Mouse (Mus musculus) bone marrow macrophage, adult 2 months (primary cell): ENCODE measurements around the gene Zfp292. TPM values are rescaled to one million over a fixed set of nuclear protein-coding genes. Genes with fewer than 3 reads are reported as not detected.

ENCODE experiments used
- H3K27ac ChIP-seq: 2 replicates; pipeline ENCODE4 v1.5.1; 2012; ENCODE audit warnings: low read depth, low read length; ENCODE audit not compliant: insufficient read depth
- H3K4me1 ChIP-seq: 2 replicates; pipeline ENCODE4 v1.6.1; 2012; ENCODE audit warnings: low read length; ENCODE audit not compliant: control insufficient read depth, insufficient read depth
- H3K4me3 ChIP-seq: 2 replicates; pipeline ENCODE4 v1.5.1; 2012; ENCODE audit warnings: mild to moderate bottlenecking, low read length, moderate library complexity; ENCODE audit not compliant: insufficient read depth
- CTCF ChIP-seq: IDR thresholded peaks from 2 replicates; pipeline ENCODE4 v1.5.1; 2012; ENCODE audit warnings: low read depth, mild to moderate bottlenecking, low read length, moderate library complexity
- POLR2A ChIP-seq: IDR thresholded peaks from 2 replicates; pipeline ENCODE4 v1.6.1; 2012; ENCODE audit warnings: mild to moderate bottlenecking, low read depth, low read length, borderline replicate concordance
- polyA plus RNA-seq: library from polyadenylated mRNA; stranded (reverse); fragments of >200 nt; gene quantifications from 2 replicates; pipeline ENCODE4 v1.2.4, GENCODE M21; 2012; ENCODE audit not compliant: missing spikeins, insufficient read depth, insufficient read length

Gene Zfp292
- polyA plus RNA-seq, 1 experiment, result 13.9 TPM

- TF ChIP-seq CTCF, result no peak
- no peak for TF ChIP-seq POLR2A
- no peak overlapping the region for H3K27ac ChIP-seq
- H3K4me1 ChIP-seq, result peaks cover 9% of the 10 kb centered on the region
- H3K4me3 ChIP-seq, result no peak overlapping the region
These were observed 23.3 kb downstream of the Zfp292 start for GRCm38 (mm10) chr4:34859416-34859815.

- H3K27ac ChIP-seq, result no peak overlapping the region
- H3K4me1 ChIP-seq, result peaks cover 9% of the 10 kb centered on the region
These were observed 23.9 kb downstream of the Zfp292 start for GRCm38 (mm10) chr4:34858903-34859302.

DNA sequence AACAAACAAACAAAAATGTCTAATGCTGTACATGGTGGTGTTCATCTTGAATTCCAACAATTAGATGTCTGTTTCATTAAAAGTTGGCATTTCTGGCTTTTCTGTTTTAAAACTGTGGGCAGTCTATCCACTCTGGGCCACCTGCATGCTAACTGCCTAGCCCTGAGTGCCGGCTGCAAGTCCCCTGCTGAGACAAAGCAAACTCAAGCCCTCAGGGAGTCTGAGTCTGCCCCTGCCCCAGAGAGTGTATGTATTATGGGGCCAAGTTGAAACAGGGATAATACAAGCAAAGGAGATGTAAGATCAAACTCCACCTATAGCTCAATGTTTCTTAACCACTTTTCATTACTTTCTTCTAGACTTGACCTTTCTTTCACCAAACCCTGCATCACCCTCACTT, 26.8 kb downstream of the Zfp292 start:
- no peak for TF ChIP-seq CTCF
- TF ChIP-seq POLR2A, result no peak
- no peak overlapping the region for H3K27ac ChIP-seq
- H3K4me3 ChIP-seq, result no peak overlapping the region
- peaks cover 6% of the 10 kb centered on the region for H3K4me1 ChIP-seq

More at GRCm38 (mm10) chr4:34858903-34859302, 23.9 kb downstream of the Zfp292 start:
- no peak overlapping the region for H3K4me3 ChIP-seq
- no peak for TF ChIP-seq CTCF

DNA sequence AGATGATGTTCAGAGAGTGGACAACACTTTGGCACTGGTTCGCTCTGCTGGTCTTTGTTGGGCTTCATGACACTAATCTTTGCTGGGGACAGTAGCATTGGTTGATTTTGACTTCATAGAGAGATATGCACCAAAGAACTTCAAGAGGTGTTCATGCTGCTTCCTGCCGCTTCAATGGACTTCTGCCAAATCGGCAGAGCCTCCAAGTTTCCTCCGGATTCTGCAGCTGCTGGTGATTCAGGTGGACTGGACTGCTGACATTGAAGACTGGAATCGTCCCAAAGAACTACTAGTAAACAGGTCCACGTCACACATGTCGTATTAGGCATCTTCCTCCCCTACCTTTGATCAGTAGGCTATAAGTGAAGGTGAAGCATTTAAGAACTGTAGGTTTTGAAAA, 30.7 kb downstream of the Zfp292 start:
- H3K4me1 ChIP-seq, result no peaks in the 10 kb centered on the region
- TF ChIP-seq POLR2A (no peak), CTCF (no peak)
- H3K4me3 ChIP-seq, result no peak overlapping the region
- no peak overlapping the region for H3K27ac ChIP-seq

- Histone ChIP-seq H3K4me3 (no peak overlapping the region), H3K4me1 (no peaks in the 10 kb centered on the region), H3K27ac (no peak overlapping the region)
- no peak for TF ChIP-seq POLR2A
- no peak for TF ChIP-seq CTCF
These were observed 32.6 kb downstream of the Zfp292 start for GRCm38 (mm10) chr4:34850156-34850555.

DNA sequence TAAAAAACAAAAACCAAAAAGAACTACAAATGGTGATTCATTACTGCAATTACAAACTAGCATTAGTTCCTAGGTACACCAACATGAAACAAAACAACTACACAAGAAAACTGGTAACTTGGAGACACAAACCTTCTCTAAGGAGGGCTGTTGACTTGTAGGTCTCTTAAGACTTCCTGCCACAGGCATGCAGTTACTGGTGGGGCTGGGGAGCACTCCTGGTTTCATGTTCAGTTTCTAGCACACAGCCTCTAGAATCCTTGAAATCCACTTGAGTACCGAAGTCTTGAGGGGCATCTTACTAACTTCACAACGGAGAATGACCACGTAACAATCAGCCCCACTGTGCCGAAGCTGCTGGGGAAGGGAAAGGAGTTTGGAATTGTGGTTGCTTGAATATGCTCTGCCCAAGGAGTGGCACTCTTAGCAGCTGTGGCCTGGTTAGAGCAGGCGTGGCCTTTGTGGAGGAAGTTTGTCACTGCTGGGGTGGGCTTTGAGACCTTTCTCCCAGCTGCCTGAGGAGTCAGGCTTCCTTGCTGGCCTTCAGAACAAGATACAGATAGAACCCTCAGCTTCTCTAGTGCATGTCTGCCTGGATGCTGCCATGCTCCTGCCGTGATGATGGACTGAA, 35.0 kb downstream of the Zfp292 start:
- H3K27ac ChIP-seq, result no peak overlapping the region
- peaks cover 4% of the 10 kb centered on the region; the same call in 1 of the 2 replicates for H3K4me1 ChIP-seq
- H3K4me3 ChIP-seq, result no peak overlapping the region
- no peak for TF ChIP-seq CTCF

- no peak overlapping the region for H3K27ac ChIP-seq
- no peak overlapping the region for H3K4me3 ChIP-seq
- peaks cover 5% of the 10 kb centered on the region; the same call in 1 of the 2 replicates for H3K4me1 ChIP-seq
- no peak for TF ChIP-seq POLR2A
- TF ChIP-seq CTCF, result no peak
These were observed 38.9 kb downstream of the Zfp292 start for GRCm38 (mm10) chr4:34843839-34844238.

GRCm38 (mm10) chr4:34842826-34843225, 39.9 kb downstream of the Zfp292 start:
- peaks cover 5% of the 10 kb centered on the region; the same call in 1 of the 2 replicates for H3K4me1 ChIP-seq
- H3K27ac ChIP-seq, result no peak overlapping the region
- no peak for TF ChIP-seq POLR2A
- no peak overlapping the region for H3K4me3 ChIP-seq

GRCm38 (mm10) chr4:34831496-34831895, 51.3 kb downstream of the Zfp292 start:
- TF ChIP-seq CTCF, result no peak
- TF ChIP-seq POLR2A, result no peak

DNA sequence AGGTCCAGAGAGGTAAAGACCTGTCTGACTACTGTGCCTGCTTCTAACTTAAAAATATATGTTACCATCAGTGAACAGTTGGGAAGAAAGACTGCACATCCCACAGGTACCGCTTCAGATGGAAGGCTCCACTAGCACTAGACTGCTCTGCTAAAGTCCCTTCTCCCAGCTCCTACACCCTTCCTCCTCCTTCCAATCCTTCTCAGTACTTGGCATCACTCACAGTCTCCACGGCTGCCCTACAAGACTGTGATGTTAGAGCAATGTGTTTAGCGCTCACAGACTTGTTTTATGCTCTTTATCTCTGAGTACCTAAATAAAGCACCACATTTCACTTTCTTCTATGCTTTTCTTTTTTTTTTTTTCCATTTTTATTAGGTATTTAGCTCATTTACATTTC, 53.3 kb downstream of the Zfp292 start:
- H3K27ac ChIP-seq, result no peak overlapping the region
- peaks cover 6% of the 10 kb centered on the region for H3K4me1 ChIP-seq
- H3K4me3 ChIP-seq, result no peak overlapping the region
- TF ChIP-seq CTCF (no peak), POLR2A (no peak)

More at GRCm38 (mm10) chr4:34831496-34831895, 51.3 kb downstream of the Zfp292 start:
- peaks cover 3% of the 10 kb centered on the region for H3K4me1 ChIP-seq
- no peak overlapping the region for H3K27ac ChIP-seq
- no peak overlapping the region for H3K4me3 ChIP-seq

DNA sequence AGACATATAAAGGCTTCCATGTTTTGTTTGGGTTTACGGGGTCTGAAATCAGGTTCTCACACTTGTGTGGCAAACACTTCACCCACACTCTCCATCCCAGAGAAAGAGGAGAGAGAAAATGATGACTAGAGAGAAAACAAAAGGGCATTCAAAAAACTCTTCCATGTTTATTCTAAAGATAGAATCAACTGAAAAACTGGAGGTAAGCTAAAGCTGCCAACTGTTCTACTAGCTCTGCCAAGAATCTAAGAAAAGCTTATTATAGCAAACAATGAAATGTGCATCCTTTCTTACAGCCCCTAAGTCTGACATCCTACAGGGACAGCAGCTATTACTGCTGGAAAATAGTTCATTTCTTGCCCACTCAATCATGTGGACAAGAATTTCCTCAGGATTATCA, 58.9 kb downstream of the Zfp292 start:
- TF ChIP-seq POLR2A (no peak), CTCF (no peak)
- peaks cover 6% of the 10 kb centered on the region for H3K4me1 ChIP-seq
- H3K4me3 ChIP-seq, result no peak overlapping the region
- H3K27ac ChIP-seq, result no peak overlapping the region
